Mouse (Mus musculus): Measurements from ENCODE around the gene Zfp715.
"Not testable (repeated sequence)": the region's sequence is repeated elsewhere in the genome, so short reads cannot be mapped to it uniquely, and the experiment has no call there.

The Zfp715 gene

DNA sequence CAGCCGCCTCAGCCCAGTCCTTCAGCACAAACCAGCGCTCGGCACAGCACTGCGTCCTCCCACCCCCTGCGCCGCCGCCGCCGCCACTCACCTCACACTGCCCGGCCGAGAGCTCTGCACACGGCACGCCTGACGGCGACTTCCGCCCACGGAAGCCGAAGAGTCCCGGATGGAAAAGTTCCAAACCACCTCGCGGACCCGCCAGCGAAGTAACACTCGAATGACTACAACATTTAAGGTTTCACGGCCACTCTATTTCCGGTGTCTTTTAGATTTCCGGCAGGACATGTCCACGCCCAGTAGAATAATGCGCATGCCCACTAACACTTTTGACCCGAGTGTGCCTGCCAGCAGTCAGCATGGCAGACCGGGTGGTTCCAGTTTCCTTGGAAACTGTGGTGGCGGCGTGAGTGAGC is at the start of gene Zfp715:
Zfp715 (minus strand) TSS at position 282 of the 416 bp plus-strand sequence.
- peak; percentile 83 for DNase-seq (ENCODE audit: extremely low spot score, low read depth, low spot score)

DNA sequence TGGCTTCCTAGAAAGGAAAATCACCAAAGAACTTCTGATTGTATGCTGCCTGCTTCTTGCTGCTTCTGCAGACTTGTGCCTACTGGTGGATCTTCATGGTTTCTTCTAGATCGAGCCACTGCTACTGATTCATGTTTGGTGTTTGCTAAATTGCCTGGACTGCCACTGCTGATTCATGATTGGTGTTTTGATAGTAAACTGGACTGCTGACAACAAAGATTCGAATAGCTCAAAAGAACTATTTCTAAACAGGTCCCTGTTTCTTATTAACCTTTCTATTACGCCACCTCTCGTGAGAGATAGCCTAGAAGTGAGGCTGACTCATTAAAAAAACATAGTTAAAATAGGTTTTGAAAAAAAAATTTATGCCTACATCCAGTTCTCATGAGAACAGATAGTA is 48.9 kb upstream of the Zfp715 start:
- DNase-seq (ENCODE audit: extremely low spot score, low read depth, low spot score), result no peak

DNA sequence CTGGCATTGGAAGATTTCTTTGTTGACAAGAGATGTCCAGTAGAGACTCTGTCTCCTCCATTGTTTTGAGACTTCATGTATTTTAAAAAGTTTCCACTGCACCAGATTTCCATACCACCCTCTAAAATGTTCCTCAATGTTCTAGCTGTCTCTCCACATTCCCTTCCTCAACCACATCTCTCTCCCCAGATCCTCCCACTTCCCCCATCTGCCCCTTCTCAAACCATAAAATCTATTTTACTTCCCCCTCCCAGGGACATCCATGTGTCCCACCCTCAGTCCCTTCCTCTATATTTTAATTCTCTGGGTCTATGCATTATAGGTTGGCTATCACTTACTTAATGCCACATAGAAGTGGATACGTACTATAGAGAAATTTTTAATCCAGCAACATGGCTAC is 48.3 kb upstream of the Zfp715 start:
- no peak for DNase-seq (ENCODE audit: extremely low spot score, low read depth, low spot score)

DNA sequence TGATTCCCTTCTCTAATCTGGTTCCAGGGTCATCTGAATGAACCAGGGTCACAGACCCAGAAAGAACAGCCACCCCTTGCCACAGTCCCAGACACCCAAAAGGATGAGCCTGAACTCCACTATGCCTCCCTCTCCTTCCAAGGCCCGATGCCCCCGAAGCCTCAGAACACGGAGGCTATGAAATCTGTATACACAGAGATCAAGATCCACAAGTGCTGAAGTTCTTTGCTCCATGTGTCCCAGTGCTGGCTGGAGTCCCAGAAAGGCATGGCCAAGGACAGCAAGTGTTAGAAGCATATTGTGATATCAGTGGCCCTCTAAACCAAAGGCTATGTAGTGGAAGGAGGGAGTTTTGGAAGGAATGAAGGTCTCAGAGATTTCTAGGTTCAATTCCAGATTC is 45.5 kb upstream of the Zfp715 start:
- no peak for DNase-seq (ENCODE audit: extremely low spot score, low read depth, low spot score)

DNA sequence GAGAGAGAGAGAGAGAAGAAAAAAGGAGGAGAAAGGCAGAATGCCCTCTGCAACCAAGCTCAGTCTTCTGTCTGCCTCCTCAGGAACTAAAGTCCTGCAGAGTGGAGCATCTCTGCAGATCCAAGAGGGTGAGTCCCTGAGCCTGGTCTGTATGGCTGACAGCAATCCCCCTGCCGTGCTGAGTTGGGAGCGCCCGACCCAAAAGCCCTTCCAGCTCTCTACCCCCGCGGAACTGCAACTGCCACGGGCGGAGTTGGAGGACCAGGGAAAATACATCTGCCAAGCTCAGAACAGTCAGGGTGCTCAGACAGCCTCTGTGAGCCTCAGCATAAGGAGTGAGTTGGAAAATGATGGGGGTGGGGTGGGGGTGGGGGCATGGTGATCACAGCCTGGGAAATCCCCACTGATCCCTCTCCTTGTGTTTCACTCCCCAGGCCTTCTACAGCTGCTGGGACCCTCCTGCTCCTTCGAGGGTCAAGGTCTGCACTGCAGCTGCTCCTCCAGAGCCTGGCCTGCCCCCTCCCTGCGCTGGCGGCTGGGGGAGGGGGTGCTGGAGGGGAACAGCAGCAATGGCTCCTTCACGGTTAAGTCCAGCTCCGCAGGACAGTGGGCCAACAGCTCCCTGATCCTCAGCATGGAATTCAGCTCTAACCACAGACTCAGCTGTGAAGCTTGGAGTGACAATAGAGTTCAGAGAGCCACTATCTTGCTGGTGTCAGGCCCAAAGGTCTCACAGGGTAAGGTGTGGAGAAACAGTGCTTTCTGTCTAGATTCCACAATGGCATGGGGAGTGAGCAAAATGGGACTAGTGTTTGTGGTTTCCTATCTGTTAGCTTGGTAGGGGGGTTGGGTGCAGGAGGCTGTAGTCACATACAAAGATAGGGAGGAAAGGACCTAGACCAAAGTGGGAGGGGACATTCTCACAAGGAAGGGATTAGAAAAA is 42.1 kb upstream of the Zfp715 start:
- DNase-seq (ENCODE audit: extremely low spot score, low read depth, low spot score), result no peak

DNA sequence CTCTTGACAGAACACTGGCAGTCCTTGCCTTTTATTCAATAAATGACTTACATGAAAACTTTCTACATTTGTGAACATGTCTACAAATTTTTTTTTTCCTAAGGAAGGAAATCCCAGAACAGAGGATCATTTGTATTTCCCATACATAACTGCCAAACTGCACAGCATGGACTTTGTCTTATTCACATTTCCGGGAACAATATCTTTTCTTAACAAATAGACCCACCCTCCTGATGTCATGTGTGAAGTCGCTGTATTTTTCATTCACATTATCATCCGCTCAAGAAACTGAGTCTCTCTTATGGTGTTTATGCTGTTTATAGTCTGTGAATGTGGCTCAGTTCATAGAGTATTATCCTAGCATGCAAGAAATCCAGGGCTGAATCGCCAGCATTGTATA is 40.7 kb upstream of the Zfp715 start:
- DNase-seq (ENCODE audit: extremely low spot score, low read depth, low spot score), result no peak

DNA sequence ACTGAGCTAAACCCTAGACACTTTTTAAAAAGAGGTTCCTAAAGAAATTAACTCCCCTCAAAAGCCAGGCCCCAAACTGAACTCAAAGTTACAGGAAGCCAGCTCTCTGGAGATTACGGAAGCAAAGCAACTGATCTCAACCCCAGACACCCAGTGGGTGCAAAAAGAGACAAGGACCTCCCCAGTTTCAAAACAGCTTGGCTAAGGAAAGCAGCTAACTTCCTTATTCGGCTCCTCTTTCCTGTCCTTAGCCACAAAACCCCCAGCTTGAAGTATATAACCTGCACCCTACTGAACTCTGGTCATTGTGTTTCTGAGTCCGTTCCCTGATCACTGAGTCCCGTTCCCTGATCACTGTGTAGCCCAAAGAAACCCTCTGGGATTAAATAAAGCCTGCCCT is 40.0 kb upstream of the Zfp715 start:
- DNase-seq (ENCODE audit: extremely low spot score, low read depth, low spot score), result no peak

DNA sequence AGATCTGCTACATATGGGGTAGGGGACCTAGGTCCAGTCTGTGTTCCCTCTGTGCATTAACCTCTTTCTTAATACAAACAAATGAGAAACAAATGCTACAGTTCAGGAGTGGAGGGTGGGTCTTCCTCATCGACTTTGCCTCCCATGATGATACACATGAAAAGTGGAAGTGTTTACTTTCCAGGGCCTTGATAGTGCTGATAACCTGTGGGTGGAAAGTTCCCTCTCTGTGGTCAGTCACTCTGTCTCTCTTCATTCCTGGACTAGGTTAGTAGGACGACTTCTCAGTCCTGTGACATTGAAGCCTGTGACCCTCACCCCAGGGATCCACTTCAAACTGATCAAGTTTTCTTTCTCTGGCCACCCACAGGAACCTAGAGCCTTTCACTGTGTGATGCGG is 38.1 kb upstream of the Zfp715 start, which contains the start of gene Siglecf:
Siglecf (plus strand) TSS at position 188 of the 400 bp plus-strand sequence.
- DNase-seq (ENCODE audit: extremely low spot score, low read depth, low spot score), result no peak

DNA sequence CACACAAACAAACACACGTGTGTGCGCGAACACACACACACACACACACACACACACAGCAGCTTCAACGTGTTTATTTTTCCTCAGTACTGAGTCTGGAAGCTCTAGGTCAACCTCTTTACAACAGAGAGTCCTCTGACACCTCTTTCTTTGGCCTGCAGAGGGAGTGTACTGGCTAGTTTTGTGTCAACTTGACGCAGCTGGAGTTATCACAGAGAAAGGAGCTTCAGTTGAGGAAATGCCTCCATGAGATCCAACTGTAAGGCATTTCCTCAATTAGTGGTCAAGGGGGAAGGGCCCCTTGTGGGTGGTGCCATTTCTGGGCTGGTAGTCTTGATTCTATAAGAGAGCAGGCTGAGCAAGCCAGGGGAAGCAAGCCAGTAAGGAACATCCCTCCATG is 36.5 kb upstream of the Zfp715 start:
- DNase-seq (ENCODE audit: extremely low spot score, low read depth, low spot score), result not testable (repeated sequence)

DNA sequence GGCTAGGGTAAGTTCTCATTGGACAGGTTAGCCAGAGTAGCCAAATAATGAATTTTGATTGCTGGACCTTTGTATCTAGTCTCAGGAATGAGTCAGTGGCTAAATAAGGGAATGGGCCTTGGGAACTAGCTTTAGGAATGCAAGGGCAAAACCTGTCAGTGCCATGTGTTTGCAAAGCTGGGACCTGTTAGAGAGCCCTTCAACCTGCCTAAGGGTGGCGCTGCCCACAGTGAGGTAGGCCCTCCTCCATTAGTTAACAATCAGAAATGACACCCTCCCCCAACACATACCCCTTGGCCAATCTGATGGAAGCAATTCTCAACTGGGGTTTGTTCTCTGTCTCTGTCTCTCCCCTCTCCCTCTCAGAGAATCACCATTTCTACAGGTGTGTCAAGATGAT is 33.5 kb upstream of the Zfp715 start:
- no peak for DNase-seq (ENCODE audit: extremely low spot score, low read depth, low spot score)

DNA sequence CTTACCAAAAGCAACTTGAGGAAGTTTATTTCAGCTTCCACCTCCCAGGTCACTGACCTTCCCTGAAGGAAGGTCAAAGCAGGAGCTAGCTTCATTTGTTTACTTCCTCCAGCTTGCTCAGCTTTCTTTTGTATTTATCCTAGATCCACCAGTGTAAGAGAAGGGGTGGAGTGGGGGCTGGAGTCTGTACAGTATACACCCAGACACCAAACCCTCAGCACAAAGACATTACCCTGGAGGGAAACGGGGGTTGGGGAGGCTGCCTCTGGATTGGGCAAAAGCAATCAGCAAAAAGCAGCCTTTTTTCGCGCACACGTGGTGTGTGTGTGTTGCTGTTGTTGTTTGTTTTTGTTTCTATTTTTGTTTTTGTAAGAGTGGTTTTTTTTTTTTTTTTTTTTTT is 33.1 kb upstream of the Zfp715 start:
- no peak for DNase-seq (ENCODE audit: extremely low spot score, low read depth, low spot score)

DNA sequence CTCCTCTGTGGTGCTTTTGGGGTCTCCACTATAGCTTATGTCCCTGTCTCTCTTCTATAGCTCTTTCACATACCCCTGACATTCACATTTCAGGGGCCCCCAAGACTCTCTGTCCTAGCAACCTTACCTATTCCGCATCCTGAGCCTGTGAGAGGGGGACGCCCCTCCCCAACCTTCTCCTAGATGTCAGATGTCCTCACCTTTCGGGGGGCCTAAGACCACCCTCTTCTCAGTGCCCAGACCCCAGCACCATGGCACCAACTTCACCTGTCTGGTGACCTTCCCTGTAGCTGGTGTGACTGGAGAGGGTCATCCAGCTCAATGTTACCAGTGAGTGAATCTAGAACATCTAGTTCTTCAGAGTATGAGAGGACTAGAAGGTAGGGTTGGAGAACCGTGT is 31.4 kb upstream of the Zfp715 start:
- DNase-seq (ENCODE audit: extremely low spot score, low read depth, low spot score), result no peak

DNA sequence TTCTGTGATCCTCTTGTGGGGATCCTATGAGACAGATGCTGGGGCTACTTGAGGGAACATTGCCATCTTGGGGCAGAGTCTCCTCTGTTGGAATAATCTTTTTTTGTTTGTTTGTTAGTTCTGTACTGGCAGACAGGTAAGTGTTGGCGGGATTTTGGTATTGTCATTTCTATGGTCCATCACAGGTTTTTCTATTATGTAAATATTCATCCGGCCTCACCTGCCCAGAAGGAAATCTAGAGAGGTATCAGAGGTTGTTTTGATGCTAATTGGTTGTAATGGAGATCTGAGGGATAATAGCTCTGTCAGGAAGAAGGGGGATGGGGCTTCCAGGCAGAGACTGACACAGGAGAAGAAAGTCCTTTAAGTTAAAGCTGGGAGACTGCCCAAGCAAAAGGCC is 30.9 kb upstream of the Zfp715 start:
- no peak for DNase-seq (ENCODE audit: extremely low spot score, low read depth, low spot score)

DNA sequence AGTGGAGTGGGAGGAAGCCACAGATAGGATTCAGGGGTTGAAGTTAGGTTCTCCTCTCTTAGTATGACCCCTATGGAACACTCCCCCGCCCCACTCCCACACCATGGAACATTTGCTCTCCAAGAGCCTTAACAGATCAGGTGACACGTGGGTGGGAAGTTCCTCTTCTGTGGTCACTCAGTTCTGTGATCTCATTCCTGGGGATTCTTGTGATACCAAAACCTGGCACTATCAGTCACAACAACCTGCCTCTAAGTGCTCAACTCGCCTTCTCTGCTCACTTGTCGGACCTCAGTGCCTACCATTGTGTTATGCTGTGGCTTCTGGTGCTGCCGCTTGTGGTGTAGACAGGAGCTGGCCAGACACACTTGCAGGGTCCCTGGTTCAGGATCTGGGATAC is 30.1 kb upstream of the Zfp715 start:
- DNase-seq (ENCODE audit: extremely low spot score, low read depth, low spot score), result no peak

DNA sequence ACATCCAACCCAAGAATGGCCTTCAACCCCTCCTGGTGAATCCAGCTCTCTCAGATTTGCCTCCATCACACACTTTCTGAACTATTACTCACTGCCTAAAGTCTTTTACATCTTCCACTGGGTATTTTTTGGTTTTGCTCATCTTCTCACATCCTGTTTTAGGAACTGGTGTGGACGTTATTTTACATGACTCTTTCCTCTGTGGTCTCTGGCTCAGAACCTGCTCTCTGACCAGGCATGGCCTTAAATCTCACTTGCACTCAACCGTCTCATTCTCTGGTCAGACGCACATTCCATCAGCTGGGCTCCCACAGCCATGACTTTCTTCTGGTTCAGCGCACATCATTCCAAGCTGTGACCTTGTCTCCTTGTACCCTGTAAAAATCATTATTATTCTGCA is 27.7 kb upstream of the Zfp715 start:
- no peak for DNase-seq (ENCODE audit: extremely low spot score, low read depth, low spot score)

DNA sequence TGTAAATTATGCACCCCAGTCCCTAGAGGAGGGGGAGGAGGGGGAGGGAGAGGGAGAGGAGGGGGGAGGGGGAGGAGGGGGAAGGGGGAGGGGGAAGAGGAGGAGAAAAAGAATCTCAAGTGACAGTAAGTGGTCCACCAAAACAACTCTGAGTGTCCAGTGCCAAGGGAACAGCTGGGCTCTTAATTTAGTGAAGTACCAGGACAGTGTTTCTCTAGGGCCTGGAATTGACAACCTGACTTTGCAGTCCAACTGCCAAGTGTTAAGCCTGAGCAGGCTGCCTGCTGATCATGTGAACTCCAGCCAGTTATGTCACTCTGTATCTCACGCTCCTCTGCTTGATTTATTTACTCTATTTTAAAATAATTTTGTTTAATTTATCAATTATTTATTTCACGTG is 20.8 kb upstream of the Zfp715 start:
- DNase-seq (ENCODE audit: extremely low spot score, low read depth, low spot score), result no peak

DNA sequence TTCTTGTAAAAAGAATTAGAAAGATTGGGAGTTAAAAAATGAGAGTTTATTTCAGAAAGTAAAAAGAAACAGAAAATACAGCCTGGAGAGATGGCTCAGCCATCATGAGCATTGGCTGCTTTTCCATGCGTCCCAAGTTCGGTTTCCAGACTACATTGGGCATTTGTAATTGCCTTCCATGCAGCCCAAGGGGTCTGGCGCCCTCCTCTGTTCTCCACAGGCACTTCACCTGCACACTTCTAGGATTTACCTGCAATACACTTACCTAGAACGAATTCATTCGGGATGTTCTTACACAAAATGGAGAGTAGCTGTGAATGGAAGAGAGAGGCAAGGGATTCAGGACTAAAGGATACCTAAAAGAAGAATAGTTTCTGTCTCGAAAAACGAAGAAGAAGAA is 20.1 kb upstream of the Zfp715 start:
- DNase-seq (ENCODE audit: extremely low spot score, low read depth, low spot score), result no peak

DNA sequence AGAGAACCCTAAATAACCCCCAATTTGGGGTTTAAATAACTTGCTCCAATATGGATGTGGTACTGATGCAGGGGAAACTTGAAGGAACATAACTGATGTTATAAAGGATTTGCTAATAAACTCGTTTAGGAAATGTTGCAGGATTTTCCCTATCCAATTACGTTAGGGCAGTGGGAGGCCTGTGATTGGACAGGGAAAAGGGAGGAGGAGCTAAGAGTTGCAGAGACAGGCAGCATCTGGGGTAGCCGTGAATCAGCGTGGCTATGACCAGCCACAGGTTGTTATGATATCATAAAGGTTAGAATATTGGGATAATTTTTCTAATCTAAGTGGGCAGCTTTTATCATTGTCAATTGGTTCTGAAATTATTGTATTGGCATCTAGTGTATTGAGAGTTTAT is 15.0 kb upstream of the Zfp715 start:
- no peak for DNase-seq (ENCODE audit: extremely low spot score, low read depth, low spot score)

DNA sequence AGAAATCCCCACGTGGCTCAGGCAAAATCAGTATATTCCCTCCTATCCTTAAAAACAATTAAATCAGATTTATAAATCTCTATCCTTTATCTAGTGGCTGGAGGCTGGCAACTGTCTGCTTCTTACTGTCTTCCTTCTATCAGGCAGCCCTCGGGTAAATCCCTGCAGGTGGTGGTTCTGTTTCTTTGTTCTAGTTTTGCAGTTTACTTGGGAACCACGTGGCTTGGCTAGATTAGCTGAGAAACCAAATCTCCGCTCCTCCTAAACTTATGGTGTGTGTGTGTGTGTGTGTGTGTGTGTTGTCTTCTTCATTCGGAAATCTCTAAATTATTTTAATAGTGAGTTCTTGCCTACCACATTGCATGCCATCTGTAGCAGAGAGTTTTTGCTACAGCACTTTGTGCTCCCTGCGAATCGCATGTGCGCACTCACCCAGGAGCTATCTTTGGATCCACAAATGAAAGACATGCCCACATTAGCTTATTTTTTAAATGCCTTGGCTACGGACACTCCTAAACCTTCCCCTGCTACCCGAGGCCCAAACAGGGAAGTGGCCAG is 13.2 kb upstream of the Zfp715 start:
- no peak for DNase-seq (ENCODE audit: extremely low spot score, low read depth, low spot score)

DNA sequence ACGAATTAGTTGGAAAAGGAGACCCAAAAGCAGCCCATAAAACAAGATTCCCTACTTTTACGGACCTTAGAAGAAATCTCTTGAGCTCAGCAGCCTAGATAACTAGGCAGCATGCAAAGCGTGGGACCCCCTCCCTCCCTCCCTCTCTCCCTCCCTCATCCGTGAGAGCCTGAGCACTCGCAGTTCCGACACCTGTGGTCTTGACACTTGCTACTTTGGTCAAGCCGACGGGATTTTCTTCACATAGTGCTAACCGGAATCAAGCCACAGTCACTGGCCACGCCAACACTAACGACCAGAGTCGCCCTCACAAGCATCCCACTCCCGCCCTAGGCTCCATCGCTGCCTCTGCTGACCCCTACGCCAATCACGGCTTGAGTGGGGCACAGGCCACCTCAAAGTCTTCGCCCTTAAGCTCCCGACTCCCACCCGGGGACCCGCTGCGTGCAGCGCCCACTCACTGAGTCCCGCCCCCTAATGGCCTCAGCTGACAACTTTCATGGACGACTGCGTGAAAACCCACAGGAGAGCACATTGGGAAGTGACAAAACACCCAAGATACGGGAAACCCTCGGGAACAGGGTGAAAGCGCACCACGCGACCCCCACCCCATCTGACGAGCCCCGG is 595 bp downstream of the Zfp715 start:
- DNase-seq (ENCODE audit: extremely low spot score, low read depth, low spot score), result no peak

DNA sequence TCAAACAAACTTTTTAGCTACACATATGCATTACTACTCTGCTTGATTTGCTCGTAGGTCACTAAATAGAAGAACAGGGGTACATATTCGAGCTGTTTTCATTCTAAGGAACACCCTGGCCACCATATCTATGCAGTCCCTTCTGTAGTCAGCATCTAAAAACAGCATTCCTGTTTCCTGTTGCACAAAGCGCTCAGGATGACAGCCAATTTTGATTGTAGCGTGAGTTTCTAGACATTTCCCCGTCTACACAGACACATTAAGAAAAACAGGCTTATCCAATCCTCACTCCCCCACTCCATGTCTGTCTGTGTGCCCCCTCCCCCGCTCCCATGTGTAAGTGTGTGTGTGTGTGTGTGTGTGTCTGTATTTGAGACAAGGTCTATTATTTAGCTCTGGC is 1.5 kb downstream of the Zfp715 start:
- no peak for DNase-seq (ENCODE audit: extremely low spot score, low read depth, low spot score)

DNA sequence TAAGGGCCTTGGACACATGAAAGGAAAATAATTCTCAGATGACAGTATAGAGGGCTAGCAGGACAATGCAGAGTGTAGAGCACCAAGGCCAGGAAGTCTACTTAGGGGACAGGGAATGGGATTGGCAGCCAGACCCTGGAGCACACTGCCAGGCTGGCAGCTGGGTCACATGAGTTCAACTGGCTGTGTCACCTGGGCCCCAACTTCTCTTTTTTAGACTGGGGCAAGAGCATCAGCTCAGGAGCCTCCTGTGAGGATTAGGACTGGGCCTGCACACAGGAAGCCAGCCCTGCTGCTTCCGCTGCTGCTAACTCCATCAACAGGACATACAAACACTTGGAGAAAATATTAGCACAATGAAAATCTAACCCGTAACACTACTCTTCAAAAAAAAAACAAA is 4.0 kb downstream of the Zfp715 start:
- no peak for DNase-seq (ENCODE audit: extremely low spot score, low read depth, low spot score)
